Mouse (Mus musculus) midbrain, embryonic 13.5 days (tissue): ENCODE results near the gene Tufm. TPM values are rescaled to one million over a fixed set of nuclear protein-coding genes. Genes with fewer than 3 reads are reported as not detected.
"Not testable (repeated sequence)": the region's sequence is repeated elsewhere in the genome, so short reads cannot be mapped to it uniquely, and the experiment has no call there.

Source experiments
- ATAC-seq: fragments of 200-750 bp; cut with Nextera tagmentation; 2 replicates; pipeline ENCODE4 v1.8.0; 2017; ENCODE audit warnings: mild to moderate bottlenecking, moderate TSS enrichment, moderate library complexity
- H3K27ac ChIP-seq: fragments of 300-500 bp; sonication (generic); 2 replicates; pipeline ENCODE4 v1.5.1; 2015; ENCODE audit warnings: inconsistent platforms, mild to moderate bottlenecking, moderate library complexity
- H3K27me3 ChIP-seq: fragments of 300-500 bp; sonication (generic); 2 replicates; pipeline ENCODE4 v1.6.1; 2015; ENCODE audit warnings: mild to moderate bottlenecking, inconsistent platforms
- H3K36me3 ChIP-seq: fragments of 300-500 bp; sonication (generic); 2 replicates; pipeline ENCODE4 v1.6.1; 2015; ENCODE audit warnings: mild to moderate bottlenecking, inconsistent platforms
- H3K4me1 ChIP-seq: fragments of 300-500 bp; sonication (generic); replicated peaks from 2 replicates; pipeline ENCODE4 v1.6.1; 2015; ENCODE audit warnings: inconsistent platforms
- H3K4me2 ChIP-seq: fragments of 300-500 bp; sonication (generic); replicated peaks from 2 replicates; pipeline ENCODE4 v1.6.1; 2015; ENCODE audit warnings: moderate library complexity, mild to moderate bottlenecking, inconsistent platforms
- H3K4me3 ChIP-seq: fragments of 300-500 bp; sonication (generic); replicated peaks from 2 replicates; pipeline ENCODE4 v1.5.1; 2015; ENCODE audit warnings: mild to moderate bottlenecking, inconsistent platforms
- H3K9ac ChIP-seq: fragments of 300-500 bp; sonication (generic); replicated peaks from 2 replicates; pipeline ENCODE4 v1.6.1; 2015; ENCODE audit warnings: mild to moderate bottlenecking, inconsistent platforms
- H3K9me3 ChIP-seq: fragments of 300-500 bp; sonication (generic); 2 replicates; pipeline ENCODE4 v1.6.1; 2016; ENCODE audit warnings: mild to moderate bottlenecking, inconsistent platforms
- WGBS: fragments of 180-500 bp; shearing (Covaris S2); methylation state at CpG from one replicate; pipeline ENCODE4 v1.1.7; 2015; 5-methylcytosine and 5-hydroxymethylcytosine counted together
- polyA plus RNA-seq: library from polyadenylated mRNA; unstranded; fragments of >200 nt; fragmentation: Nextera tagmentation; extraction: Ambion mirVana; gene quantifications from 2 replicates; pipeline ENCODE4 v1.2.1, GENCODE M21; 2015

Tufm gene
- polyA plus RNA-seq, 1 experiment from 2014 or later, result 117 TPM

DNA sequence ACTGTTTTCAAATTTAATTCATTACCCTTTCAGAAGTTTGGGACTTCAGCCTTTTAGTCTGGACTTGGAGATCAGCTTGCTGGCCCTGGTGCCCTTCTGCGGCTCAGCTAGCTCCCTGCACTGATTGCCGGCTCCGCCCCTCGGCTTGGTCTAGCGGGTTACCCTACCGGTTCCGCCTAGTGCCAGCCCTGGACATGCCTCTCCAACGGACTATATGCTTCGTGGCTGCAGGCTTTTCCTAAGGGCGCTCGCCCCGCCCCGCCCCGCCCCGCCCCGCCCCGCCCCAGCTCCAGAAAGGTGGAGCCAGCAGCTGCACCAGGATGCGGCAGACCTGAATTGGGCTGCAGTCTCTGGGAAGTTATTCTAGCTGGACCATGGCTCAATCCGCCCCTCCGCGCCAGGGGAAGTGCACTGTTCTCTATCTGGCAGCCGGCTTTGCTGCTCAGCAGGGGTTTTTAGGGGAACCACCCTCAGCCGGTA lies 4.7 kb upstream of the Tufm start:
- WGBS, result 0% methylated on average over 23 of the region's 23 CpGs
- H3K27ac ChIP-seq, result no peak overlapping the region
- peak overlapping the region; percentile 55 for H3K4me2 ChIP-seq
- no peaks in the 10 kb centered on the region for H3K36me3 ChIP-seq
- H3K9me3 ChIP-seq, result peaks cover 5% of the 10 kb centered on the region; the same call in 1 of the 2 replicates
- H3K27me3 ChIP-seq, result no peaks in the 10 kb centered on the region
- H3K4me3 ChIP-seq, result peak overlapping the region; percentile 24
- peaks cover 6% of the 10 kb centered on the region; the same call in 1 of the 2 replicates for H3K4me1 ChIP-seq
- H3K9ac ChIP-seq, result peak overlapping the region; percentile 50
- no peak for ATAC-seq

GRCm38 (mm10) chr7:126487617-126488385 lies 640 bp downstream of the Tufm start:
- 0 out of 2 replicates have a peak overlapping the region, but pooled peaks have one; percentile 81 for H3K27ac ChIP-seq
- WGBS, result 24% methylated on average over 23 of the region's 25 CpGs
- not testable (repeated sequence) for ATAC-seq

GRCm38 (mm10) chr7:126491005-126491404 lies 3.8 kb downstream of the Tufm start:
- ATAC-seq, result no peak
- peaks cover 11% of the 10 kb centered on the region for H3K4me1 ChIP-seq
- no peaks in the 10 kb centered on the region for H3K27me3 ChIP-seq
- H3K9me3 ChIP-seq, result no peaks in the 10 kb centered on the region
- H3K27ac ChIP-seq, result no peak overlapping the region
- 90% methylated on average over 1 of the region's 1 CpGs for WGBS
- no peak overlapping the region for H3K9ac ChIP-seq
- no peak overlapping the region for H3K4me3 ChIP-seq
- no peak overlapping the region for H3K4me2 ChIP-seq
- peaks cover 69% of the 10 kb centered on the region for H3K36me3 ChIP-seq

More at GRCm38 (mm10) chr7:126487617-126488385, 640 bp downstream of the Tufm start:
- peaks cover 11% of the 10 kb centered on the region for H3K4me1 ChIP-seq
- not testable (repeated sequence) for H3K27me3 ChIP-seq, H3K9me3 ChIP-seq
- peak overlapping the region; percentile 69 for H3K4me3 ChIP-seq
- H3K36me3 ChIP-seq, result peaks cover 37% of the 10 kb centered on the region
- H3K9ac ChIP-seq, result peak overlapping the region; percentile 80
- peak overlapping the region; percentile 99 for H3K4me2 ChIP-seq

DNA sequence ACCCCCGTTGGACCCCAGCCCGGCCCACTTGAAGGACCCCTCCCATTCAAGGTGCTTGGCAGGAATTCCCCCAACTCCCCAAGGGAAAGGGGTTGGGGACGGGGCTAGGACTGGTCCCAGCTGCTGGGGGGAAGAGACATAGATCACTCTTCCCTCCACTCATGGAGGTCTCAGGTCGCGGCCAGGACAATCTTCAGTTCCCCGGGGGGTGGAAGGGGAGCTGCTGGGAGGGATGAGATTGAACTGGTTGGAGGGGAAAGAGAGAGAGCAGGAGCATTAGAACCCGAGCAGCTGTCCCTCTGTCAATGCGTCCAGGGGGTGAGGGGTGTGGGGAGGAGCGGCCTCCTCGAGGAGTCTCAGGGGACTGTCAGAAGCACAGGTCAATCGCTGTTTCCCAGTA lies 4.8 kb downstream of the Tufm start:
- ATAC-seq, result no peak
- peaks cover 11% of the 10 kb centered on the region for H3K4me1 ChIP-seq
- H3K9ac ChIP-seq, result no peak overlapping the region
- H3K27ac ChIP-seq, result peak overlapping the region; percentile 39
- no peaks in the 10 kb centered on the region for H3K27me3 ChIP-seq
- H3K4me2 ChIP-seq, result no peak overlapping the region
- no peaks in the 10 kb centered on the region for H3K9me3 ChIP-seq
- 59% methylated on average over 11 of the region's 11 CpGs for WGBS
- H3K36me3 ChIP-seq, result peaks cover 78% of the 10 kb centered on the region
- H3K4me3 ChIP-seq, result no peak overlapping the region

DNA sequence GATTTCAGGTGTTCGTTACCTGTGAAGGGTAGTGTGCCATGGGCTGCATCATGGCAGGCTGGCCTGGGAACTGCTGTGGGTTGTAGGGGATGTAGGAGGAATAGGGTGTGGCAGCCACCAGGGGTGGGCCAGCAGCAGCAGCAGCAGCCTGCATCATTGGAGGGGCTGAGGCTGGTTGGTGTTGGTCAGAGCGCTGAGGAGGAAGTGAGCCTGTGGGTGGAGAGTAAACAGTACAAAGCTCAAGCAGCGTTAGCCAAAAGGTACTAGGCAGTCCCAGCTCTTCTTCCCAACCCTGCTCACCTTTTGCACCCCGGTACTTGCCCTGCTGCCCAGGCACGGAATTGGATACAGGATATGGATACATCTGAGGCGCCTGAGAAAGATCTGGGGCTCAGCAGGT lies 7.0 kb downstream of the Tufm start:
- H3K9me3 ChIP-seq, result no peaks in the 10 kb centered on the region
- 94% methylated on average over 6 of the region's 6 CpGs for WGBS
- H3K9ac ChIP-seq, result no peak overlapping the region
- ATAC-seq, result no peak
- H3K4me2 ChIP-seq, result no peak overlapping the region
- peaks cover 94% of the 10 kb centered on the region for H3K36me3 ChIP-seq
- no peaks in the 10 kb centered on the region for H3K4me1 ChIP-seq
- no peak overlapping the region for H3K27ac ChIP-seq
- no peak overlapping the region for H3K4me3 ChIP-seq
- H3K27me3 ChIP-seq, result no peaks in the 10 kb centered on the region

DNA sequence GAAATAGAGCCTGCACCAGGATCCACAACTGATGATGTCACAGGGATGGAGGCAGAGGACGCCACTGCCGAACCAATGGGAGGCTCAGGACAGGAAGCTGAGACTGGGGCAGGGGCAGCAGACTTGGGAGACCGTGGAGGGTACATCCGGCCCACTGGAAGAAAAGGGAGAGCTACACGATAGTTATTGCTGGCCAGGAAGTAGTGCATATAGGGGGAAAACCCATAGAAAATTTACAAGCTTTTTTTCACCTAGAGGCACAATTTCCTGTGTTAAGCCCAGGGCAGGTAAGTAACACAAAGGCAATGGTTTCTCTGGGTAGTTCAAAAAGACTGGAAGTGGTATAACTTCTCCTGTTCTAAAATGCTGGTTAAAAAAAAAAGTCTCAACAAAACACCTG lies 9.3 kb downstream of the Tufm start:
- no peak overlapping the region for H3K27ac ChIP-seq
- H3K9me3 ChIP-seq, result no peaks in the 10 kb centered on the region
- WGBS, result 92% methylated on average over 5 of the region's 5 CpGs
- H3K4me3 ChIP-seq, result no peak overlapping the region
- ATAC-seq, result no peak
- no peak overlapping the region for H3K9ac ChIP-seq
- H3K4me2 ChIP-seq, result no peak overlapping the region
- H3K27me3 ChIP-seq, result no peaks in the 10 kb centered on the region
- peaks cover 97% of the 10 kb centered on the region for H3K36me3 ChIP-seq
- peaks cover 15% of the 10 kb centered on the region for H3K4me1 ChIP-seq

- H3K27ac ChIP-seq, result no peak overlapping the region
- H3K9ac ChIP-seq, result no peak overlapping the region
- no peaks in the 10 kb centered on the region for H3K27me3 ChIP-seq
- ATAC-seq, result no peak
- H3K4me3 ChIP-seq, result no peak overlapping the region
- 92% methylated on average over 12 of the region's 12 CpGs for WGBS
- peaks cover 83% of the 10 kb centered on the region for H3K36me3 ChIP-seq
- no peaks in the 10 kb centered on the region for H3K9me3 ChIP-seq
- peaks cover 17% of the 10 kb centered on the region for H3K4me1 ChIP-seq
- no peak overlapping the region for H3K4me2 ChIP-seq
Observed at GRCm38 (mm10) chr7:126497966-126498365, 10.8 kb downstream of the Tufm start.

- no peak overlapping the region for H3K27ac ChIP-seq
- ATAC-seq, result no peak
- no peaks in the 10 kb centered on the region for H3K9me3 ChIP-seq
- H3K36me3 ChIP-seq, result peaks cover 69% of the 10 kb centered on the region
- H3K9ac ChIP-seq, result no peak overlapping the region
- H3K4me3 ChIP-seq, result no peak overlapping the region
- no peaks in the 10 kb centered on the region for H3K27me3 ChIP-seq
- no peak overlapping the region for H3K4me2 ChIP-seq
- H3K4me1 ChIP-seq, result peaks cover 23% of the 10 kb centered on the region
- WGBS, result 96% methylated on average over 7 of the region's 7 CpGs
Observed at GRCm38 (mm10) chr7:126499416-126499815, 12.3 kb downstream of the Tufm start.

- Histone ChIP-seq H3K27ac (peak overlapping the region; percentile 99), H3K27me3 (no peaks in the 10 kb centered on the region), H3K4me2 (peak overlapping the region; percentile 79), H3K9ac (peak overlapping the region; percentile 99), H3K36me3 (peaks cover 46% of the 10 kb centered on the region), H3K4me3 (peak overlapping the region; percentile 100), H3K9me3 (no peaks in the 10 kb centered on the region), H3K4me1 (peaks cover 23% of the 10 kb centered on the region)
- ATAC-seq, result peak; percentile 0; the same call in 1 of the 2 replicates
- 5% methylated on average over 9 of the region's 9 CpGs for WGBS
Observed at GRCm38 (mm10) chr7:126501684-126502022, 14.5 kb downstream of the Tufm start.

- H3K4me1 ChIP-seq, result peaks cover 23% of the 10 kb centered on the region
- no peaks in the 10 kb centered on the region for H3K27me3 ChIP-seq
- no peaks in the 10 kb centered on the region for H3K9me3 ChIP-seq
- peaks cover 41% of the 10 kb centered on the region for H3K36me3 ChIP-seq
- peak; percentile 93 for ATAC-seq
- peak overlapping the region; percentile 99 for H3K27ac ChIP-seq
- peak overlapping the region; percentile 100 for H3K4me3 ChIP-seq
- 1% methylated on average over 56 of the region's 57 CpGs for WGBS
- peak overlapping the region; percentile 79 for H3K4me2 ChIP-seq
- peak overlapping the region; percentile 99 for H3K9ac ChIP-seq
Observed at GRCm38 (mm10) chr7:126502023-126502741, 15.0 kb downstream of the Tufm start.

- no peaks in the 10 kb centered on the region for H3K9me3 ChIP-seq
- no peak for ATAC-seq
- peak overlapping the region; percentile 100 for H3K4me3 ChIP-seq
- H3K4me1 ChIP-seq, result peaks cover 23% of the 10 kb centered on the region
- peaks cover 35% of the 10 kb centered on the region for H3K36me3 ChIP-seq
- WGBS, result under 1% methylated on average over 39 of the region's 40 CpGs
- peak overlapping the region; percentile 99 for H3K9ac ChIP-seq
- H3K27ac ChIP-seq, result peak overlapping the region; percentile 99
- H3K4me2 ChIP-seq, result peak overlapping the region; percentile 79
- no peaks in the 10 kb centered on the region for H3K27me3 ChIP-seq
Observed at GRCm38 (mm10) chr7:126502751-126503150, 15.6 kb downstream of the Tufm start.

DNA sequence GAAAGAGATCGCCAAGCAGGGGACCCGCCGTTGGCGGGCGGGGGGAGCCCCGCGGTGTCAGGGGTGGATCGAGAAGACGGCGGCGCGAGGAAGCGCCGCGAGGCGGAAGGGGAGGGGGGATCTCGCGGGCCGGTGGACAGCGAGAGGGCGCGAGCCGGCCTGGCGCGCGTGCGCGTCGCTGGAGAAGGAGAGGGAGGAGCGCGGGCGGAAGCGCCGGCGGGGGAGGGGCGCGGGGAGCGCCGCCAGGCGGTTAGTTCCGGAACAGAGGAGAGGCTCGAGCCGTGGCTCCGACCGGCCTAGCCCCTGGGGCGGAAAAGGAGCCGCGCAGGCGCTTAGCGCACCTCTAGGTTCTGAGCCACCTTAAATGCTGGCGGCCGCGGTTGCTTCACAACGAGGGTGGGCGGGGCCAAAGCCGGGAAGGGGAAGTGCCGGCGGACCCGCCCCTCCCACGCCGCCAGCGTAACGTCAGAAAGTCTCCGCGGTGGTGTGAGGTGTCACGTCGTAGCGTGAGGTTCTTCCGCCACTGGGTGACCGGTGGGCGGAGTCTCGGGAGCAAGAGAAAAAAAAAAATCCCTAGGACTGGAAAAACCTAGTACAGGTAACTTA lies 16.2 kb downstream of the Tufm start, which contains the start of gene Atxn2l:
Gene Atxn2l (minus strand): TSS at position 165 of the 606 bp plus-strand sequence.
- H3K27ac ChIP-seq, result peak within 1 kb of the TSS; percentile 99
- no peaks in the 10 kb centered on the region for H3K27me3 ChIP-seq
- H3K4me2 ChIP-seq, result peak within 1 kb of the TSS; percentile 79
- ATAC-seq, result peak; percentile 86
- peaks cover 23% of the 10 kb centered on the region for H3K4me1 ChIP-seq
- H3K9me3 ChIP-seq, result no peaks in the 10 kb centered on the region
- WGBS, result 1% methylated on average over 65 of the region's 72 CpGs
- peak within 1 kb of the TSS; percentile 99 for H3K9ac ChIP-seq
- peaks cover 29% of the 10 kb centered on the region for H3K36me3 ChIP-seq
- peak within 1 kb of the TSS; percentile 100 for H3K4me3 ChIP-seq
